Mouse (Mus musculus) thymus, adult 2 months (tissue): Measurements from ENCODE around the gene Rnps1. TPM values are rescaled to one million over a fixed set of nuclear protein-coding genes. Genes with fewer than 3 reads are reported as not detected.
"Not testable (repeated sequence)": the region's sequence is repeated elsewhere in the genome, so short reads cannot be mapped to it uniquely, and the experiment has no call there.

Experiments
- DNase-seq: peaks from one replicate; pipeline ENCODE4 v3.0.0; 2021
- H3K27ac ChIP-seq: fragments of 200-500 bp; 2 replicates; pipeline ENCODE4 v1.5.1; 2012; ENCODE audit warnings: low read length, control low read depth; ENCODE audit not compliant: control insufficient read depth, insufficient read depth
- H3K27me3 ChIP-seq: fragments of 200-500 bp; 2 replicates; pipeline ENCODE4 v1.6.1; 2012; ENCODE audit warnings: mild to moderate bottlenecking, low read length, moderate library complexity, mixed read lengths; ENCODE audit not compliant: control insufficient read depth, insufficient read depth
- H3K36me3 ChIP-seq: fragments of 200-500 bp; 2 replicates; pipeline ENCODE4 v1.6.1; 2012; ENCODE audit warnings: mild to moderate bottlenecking, low read length, moderate library complexity; ENCODE audit not compliant: control insufficient read depth, insufficient read depth
- H3K4me1 ChIP-seq: fragments of 200-500 bp; replicated peaks from 2 replicates; pipeline ENCODE4 v1.6.1; 2012; ENCODE audit warnings: low read length; ENCODE audit not compliant: control insufficient read depth, insufficient read depth
- H3K4me3 ChIP-seq: fragments of 200-500 bp; 2 replicates; pipeline ENCODE4 v1.5.1; 2012; ENCODE audit warnings: mild to moderate bottlenecking, low read length, control low read depth, moderate library complexity; ENCODE audit not compliant: control insufficient read depth, insufficient read depth
- CTCF ChIP-seq: fragments of 200-500 bp; IDR thresholded peaks from 2 replicates; pipeline ENCODE4 v1.5.1; 2012; ENCODE audit warnings: mild to moderate bottlenecking, control low read depth, low read length, moderate library complexity, borderline replicate concordance; ENCODE audit not compliant: control insufficient read depth, poor library complexity, insufficient read depth; ENCODE audit errors: extremely low read depth
- POLR2A ChIP-seq: fragments of 200-500 bp; IDR thresholded peaks from 2 replicates; pipeline ENCODE4 v1.6.1; 2012; ENCODE audit warnings: mild to moderate bottlenecking, low read length, control low read depth, moderate library complexity; ENCODE audit not compliant: control insufficient read depth, poor library complexity, insufficient read depth; ENCODE audit errors: extremely low read depth
- WGBS: fragments of 180-500 bp; shearing (Covaris S2); methylation state at CpG from one replicate; pipeline ENCODE4 v1.1.7; 2018; 5-methylcytosine and 5-hydroxymethylcytosine counted together
- polyA plus RNA-seq: library from polyadenylated mRNA; depleted of rRNA; stranded (reverse); fragments of >200 nt; gene quantifications from 2 replicates; pipeline ENCODE4 v1.2.3, GENCODE M21; 2012

The Rnps1 gene
- polyA plus RNA-seq, 1 experiment = 241 TPM

GRCm38 (mm10) chr17:24454218-24454755 is 39.9 kb downstream of the Rnps1 start:
- H3K4me3 ChIP-seq = peak overlapping the region; percentile 73
- under 1% methylated on average over 14 of the region's 14 CpGs for WGBS
- no peaks in the 10 kb centered on the region for H3K27me3 ChIP-seq
- TF ChIP-seq POLR2A = no peak
- no peak for TF ChIP-seq CTCF
- no peak for DNase-seq
- H3K27ac ChIP-seq = peak overlapping the region; percentile 61
- H3K4me1 ChIP-seq = peaks cover 2% of the 10 kb centered on the region; the same call in 1 of the 2 replicates
- peaks cover 11% of the 10 kb centered on the region for H3K36me3 ChIP-seq

- H3K4me1 ChIP-seq = peaks cover 2% of the 10 kb centered on the region; the same call in 1 of the 2 replicates
- WGBS = under 1% methylated on average over 67 of the region's 67 CpGs
- DNase-seq = peak; percentile 100
These were observed 40.6 kb downstream of the Rnps1 start for GRCm38 (mm10) chr17:24454756-24455522.

GRCm38 (mm10) chr17:24455523-24456206 is 41.3 kb downstream of the Rnps1 start:
- 50% methylated on average over 10 of the region's 10 CpGs for WGBS

More at GRCm38 (mm10) chr17:24454756-24455522, 40.6 kb downstream of the Rnps1 start:
- Histone ChIP-seq H3K27me3 (no peaks in the 10 kb centered on the region), H3K27ac (peak overlapping the region; percentile 61), H3K4me3 (peak overlapping the region; percentile 73), H3K36me3 (peaks cover 5% of the 10 kb centered on the region)
- TF ChIP-seq POLR2A = peak; percentile 87
- TF ChIP-seq CTCF = peak; percentile 56; the same call in 1 of the 2 replicates

GRCm38 (mm10) chr17:24461580-24461979 is 47.2 kb downstream of the Rnps1 start:
- TF ChIP-seq POLR2A (no peak), CTCF (no peak)
- H3K36me3 ChIP-seq = no peaks in the 10 kb centered on the region
- WGBS = 70% methylated on average over 2 of the region's 2 CpGs
- H3K27ac ChIP-seq = no peak overlapping the region
- peak; percentile 46 for DNase-seq
- no peaks in the 10 kb centered on the region; the same call in 1 of the 2 replicates for H3K4me1 ChIP-seq
- H3K27me3 ChIP-seq = no peaks in the 10 kb centered on the region
- no peak overlapping the region for H3K4me3 ChIP-seq

More at GRCm38 (mm10) chr17:24455523-24456206, 41.3 kb downstream of the Rnps1 start:
- H3K4me1 ChIP-seq, DNase-seq, H3K27me3 ChIP-seq, H3K4me3 ChIP-seq, H3K36me3 ChIP-seq, H3K27ac ChIP-seq: not testable (repeated sequence)

DNA sequence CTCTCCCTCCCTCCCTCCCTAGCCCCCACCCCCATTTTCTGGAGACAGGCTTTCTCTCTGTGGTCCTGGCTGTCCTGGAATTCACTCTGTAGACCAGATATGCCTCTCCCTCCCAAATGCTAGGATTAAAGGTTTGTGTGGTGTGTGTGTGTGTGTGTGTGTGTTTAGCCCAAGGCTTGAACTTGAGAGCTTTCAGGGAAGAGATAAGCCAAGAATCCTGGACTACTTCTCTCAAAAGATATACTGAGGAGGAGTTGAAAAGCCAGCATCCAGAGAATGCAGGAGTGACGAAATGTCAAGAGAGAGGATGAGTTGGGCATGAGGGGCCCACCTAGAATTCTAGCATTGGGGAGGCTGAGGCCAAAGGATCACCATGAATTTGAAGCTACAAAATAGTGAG is 48.6 kb downstream of the Rnps1 start:
- H3K27ac ChIP-seq = no peak overlapping the region
- no peaks in the 10 kb centered on the region for H3K36me3 ChIP-seq
- no peak for DNase-seq
- TF ChIP-seq POLR2A = no peak
- TF ChIP-seq CTCF = no peak
- 76% methylated on average over 1 of the region's 1 CpGs for WGBS
- H3K4me1 ChIP-seq = no peaks in the 10 kb centered on the region; the same call in 1 of the 2 replicates
- H3K27me3 ChIP-seq = no peaks in the 10 kb centered on the region
- H3K4me3 ChIP-seq = no peak overlapping the region

DNA sequence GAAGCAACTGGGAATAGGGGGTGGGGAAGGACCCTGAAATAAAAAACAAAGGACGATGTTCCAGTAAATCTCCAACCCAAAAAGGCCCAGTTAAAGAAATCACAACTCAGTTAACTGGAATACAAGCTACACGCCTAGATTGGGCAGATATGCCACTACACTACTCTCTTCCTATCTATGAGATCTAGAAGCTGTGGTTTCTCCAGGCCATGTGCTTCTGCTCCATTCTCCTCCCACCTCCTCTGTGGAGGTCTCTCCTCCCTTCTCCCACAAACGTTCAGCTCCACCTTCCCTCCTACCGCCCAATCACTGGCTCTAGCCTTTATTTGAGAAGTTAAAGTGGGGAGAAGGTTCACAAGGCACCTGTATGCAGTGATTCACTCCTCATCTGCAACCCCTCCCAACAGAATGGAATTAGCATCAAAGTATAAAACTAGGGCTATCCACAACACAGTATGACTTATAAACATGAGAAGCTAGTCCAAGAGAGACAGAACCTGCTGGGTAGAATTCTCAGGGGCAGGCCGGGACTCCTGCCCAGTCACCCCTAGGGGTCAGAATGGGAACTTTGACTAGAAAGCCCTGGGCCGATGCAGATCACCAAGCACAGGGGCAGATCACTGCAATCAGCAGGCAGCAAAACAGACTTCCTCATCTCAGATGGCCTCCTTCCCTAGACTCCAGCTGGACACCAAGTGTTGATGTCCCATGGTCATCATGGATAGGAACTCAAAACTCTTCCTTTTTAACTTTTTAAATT is 49.2 kb downstream of the Rnps1 start:
- WGBS = 10% methylated on average over 6 of the region's 6 CpGs
- H3K4me3 ChIP-seq = no peak overlapping the region
- TF ChIP-seq POLR2A (no peak), CTCF (no peak; the same call in 1 of the 2 replicates)
- H3K4me1 ChIP-seq = no peaks in the 10 kb centered on the region; the same call in 1 of the 2 replicates
- H3K27me3 ChIP-seq = no peaks in the 10 kb centered on the region
- no peak overlapping the region for H3K27ac ChIP-seq
- H3K36me3 ChIP-seq = no peaks in the 10 kb centered on the region
- DNase-seq = no peak
